Mouse (Mus musculus) testis, postnatal 14 days (tissue): Measurements from ENCODE around the gene Ano1.
A peak's percentile ranks its signal among the peaks of the same experiment; 100 is the strongest.

Experiments used
- DNase-seq: peaks from one replicate; pipeline ENCODE4 v3.0.0; 2021; ENCODE audit warnings: low spot score

Ano1 gene

GRCm38 (mm10) chr7:144696764-144697704 is 54.7 kb downstream of the Ano1 start:
- peak; percentile 62 for DNase-seq

- DNase-seq, result no peak
These were observed 61.9 kb downstream of the Ano1 start for GRCm38 (mm10) chr7:144689855-144690254.

- peak; percentile 46 for DNase-seq
These were observed 62.6 kb downstream of the Ano1 start for GRCm38 (mm10) chr7:144689136-144689535.

GRCm38 (mm10) chr7:144687663-144688381 is 64.0 kb downstream of the Ano1 start:
- DNase-seq, result no peak

- DNase-seq, result no peak
These were observed 66.8 kb downstream of the Ano1 start for GRCm38 (mm10) chr7:144684947-144685346.

GRCm38 (mm10) chr7:144684467-144684866 is 67.3 kb downstream of the Ano1 start:
- no peak for DNase-seq

- DNase-seq, result no peak
These were observed 71.7 kb downstream of the Ano1 start for GRCm38 (mm10) chr7:144680096-144680495.

- DNase-seq, result no peak
These were observed 73.3 kb downstream of the Ano1 start for GRCm38 (mm10) chr7:144678241-144679030.

GRCm38 (mm10) chr7:144677341-144678086 is 74.3 kb downstream of the Ano1 start:
- DNase-seq, result no peak

GRCm38 (mm10) chr7:144675632-144676031 is 76.1 kb downstream of the Ano1 start:
- DNase-seq, result no peak

- no peak for DNase-seq
These were observed 81.9 kb downstream of the Ano1 start for GRCm38 (mm10) chr7:144669895-144670294.

- DNase-seq, result no peak
These were observed 83.0 kb downstream of the Ano1 start for GRCm38 (mm10) chr7:144668603-144669278.

GRCm38 (mm10) chr7:144667091-144667490 is 84.7 kb downstream of the Ano1 start:
- DNase-seq, result no peak

GRCm38 (mm10) chr7:144665585-144665984 is 86.2 kb downstream of the Ano1 start:
- DNase-seq, result no peak

GRCm38 (mm10) chr7:144663566-144663965 is 88.2 kb downstream of the Ano1 start:
- no peak for DNase-seq

- no peak for DNase-seq
These were observed 95.4 kb downstream of the Ano1 start for GRCm38 (mm10) chr7:144656261-144656967.

- peak; percentile 62 for DNase-seq
These were observed 97.9 kb downstream of the Ano1 start for GRCm38 (mm10) chr7:144653681-144654425.

- DNase-seq, result no peak
These were observed 104.2 kb downstream of the Ano1 start for GRCm38 (mm10) chr7:144647547-144647946.

GRCm38 (mm10) chr7:144640817-144641216 is 111.0 kb downstream of the Ano1 start:
- no peak for DNase-seq

GRCm38 (mm10) chr7:144636000-144636399 is 115.8 kb downstream of the Ano1 start:
- no peak for DNase-seq
